Mouse (Mus musculus) G1E (cell line): ENCODE data around the gene Gm10273.

Experiments
- CTCF ChIP-seq: IDR thresholded peaks from 2 replicates; pipeline ENCODE4 v1.5.1; 2012; ENCODE audit warnings: low read depth, low read length, inconsistent platforms, mixed read lengths
- GATA1 ChIP-seq: IDR thresholded peaks from 2 replicates; pipeline ENCODE4 v1.6.1; 2012; ENCODE audit warnings: borderline replicate concordance, low read length, inconsistent platforms, mixed read lengths
- POLR2AphosphoS5 ChIP-seq: IDR thresholded peaks from 2 replicates; pipeline ENCODE4 v1.6.1; 2012; ENCODE audit warnings: low read depth, low read length, inconsistent platforms; ENCODE audit not compliant: insufficient replicate concordance
- TAL1 ChIP-seq: conservative IDR thresholded peaks from 2 replicates; pipeline ENCODE4 v1.6.1; 2012; ENCODE audit warnings: low read depth, low read length, inconsistent platforms, mixed read lengths

DNA sequence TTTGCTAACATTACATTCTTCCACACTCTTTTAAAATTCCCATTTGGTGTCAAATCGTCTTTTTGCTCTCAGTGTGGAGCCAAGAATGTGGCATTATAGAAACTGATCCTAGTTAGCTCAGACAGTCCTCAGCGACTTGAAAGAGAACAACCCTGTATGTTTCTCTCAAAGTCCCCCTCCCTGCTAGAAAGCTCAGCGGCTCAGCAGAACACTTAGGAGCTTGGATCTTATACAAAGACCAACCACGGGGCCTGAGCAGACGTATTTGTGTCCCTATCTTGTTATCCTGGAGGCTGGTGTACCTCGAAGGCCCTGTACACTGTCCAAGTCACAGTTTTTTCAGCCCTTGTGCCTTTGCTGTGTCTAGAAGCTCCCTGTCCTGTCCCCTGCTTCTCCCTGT lies 44.7 kb downstream of the Gm10273 start:
- TF ChIP-seq CTCF (no peak), GATA1 (no peak), POLR2AphosphoS5 (no peak), TAL1 (no peak)
